Mouse (Mus musculus) mouse trophoblast stem cell (cell line): ENCODE results near the gene Olfr71.

Experiments used
- in situ Hi-C, 2 experiments: fragments of 300-500 bp; cut with MseI, MboI; formaldehyde crosslinking; loops; 2 replicates in 1 of 2; 3 replicates in 1 of 2; pipeline ENCODE4 v1.15.1; 2025

The Olfr71 gene

GRCm38 (mm10) chr4:43713652-43714219, 3.7 kb upstream of the Olfr71 start:
- in situ Hi-C loops = loop anchor here (5.0 to 10.0 kb wide), 2 partner anchors 41 to 89 kb away; no protein-coding TSS in a partner anchor

GRCm38 (mm10) chr4:43711821-43712220, 1.8 kb upstream of the Olfr71 start:
- in situ Hi-C loops = loop anchor here (5.0 to 10.0 kb wide), 2 partner anchors 40 to 87 kb away; no protein-coding TSS in a partner anchor

- in situ Hi-C loops = no loop called here
Measured at GRCm38 (mm10) chr4:43705991-43706390, 4.1 kb downstream of the Olfr71 start.

GRCm38 (mm10) chr4:43703851-43704250, 6.2 kb downstream of the Olfr71 start:
- in situ Hi-C loops = no loop called here

GRCm38 (mm10) chr4:43703439-43703838, 6.6 kb downstream of the Olfr71 start:
- in situ Hi-C loops = no loop called here

- in situ Hi-C loops = no loop called here
Measured at GRCm38 (mm10) chr4:43700707-43701106, 9.3 kb downstream of the Olfr71 start, which contains the start of gene Olfr70. Gene Olfr70, minus strand, starts transcription at chr4:43700807.

GRCm38 (mm10) chr4:43696561-43696960, 13.5 kb downstream of the Olfr71 start:
- in situ Hi-C loops = no loop called here

- in situ Hi-C loops = no loop called here
Measured at GRCm38 (mm10) chr4:43695249-43695671, 14.8 kb downstream of the Olfr71 start.

GRCm38 (mm10) chr4:43694439-43695248, 15.4 kb downstream of the Olfr71 start:
- in situ Hi-C loops = no loop called here

GRCm38 (mm10) chr4:43693806-43694241, 16.2 kb downstream of the Olfr71 start:
- in situ Hi-C loops = no loop called here

GRCm38 (mm10) chr4:43691026-43691425, 19.0 kb downstream of the Olfr71 start:
- in situ Hi-C loops = no loop called here

GRCm38 (mm10) chr4:43690021-43690420, 20.0 kb downstream of the Olfr71 start:
- in situ Hi-C loops = no loop called here

GRCm38 (mm10) chr4:43679416-43680043, 30.5 kb downstream of the Olfr71 start:
- in situ Hi-C loops = no loop called here

GRCm38 (mm10) chr4:43678541-43678940, 31.5 kb downstream of the Olfr71 start:
- in situ Hi-C loops = no loop called here

- in situ Hi-C loops = no loop called here
Measured at GRCm38 (mm10) chr4:43675608-43676007, 34.4 kb downstream of the Olfr71 start.

- in situ Hi-C loops = loop anchor here (5.0 kb wide), 1 partner anchor 37 kb away; the partner anchor contains the start of gene Olfr71 (in 2 of the 2)
Measured at GRCm38 (mm10) chr4:43674974-43675373, 35.1 kb downstream of the Olfr71 start.

GRCm38 (mm10) chr4:43673703-43674102, 36.4 kb downstream of the Olfr71 start:
- in situ Hi-C loops = loop anchor here (5.0 kb wide), 1 partner anchor 39 kb away; the partner anchor contains the start of gene Olfr71 (in 2 of the 2)

GRCm38 (mm10) chr4:43672070-43672469, 38.0 kb downstream of the Olfr71 start:
- in situ Hi-C loops = loop anchor here (5.0 kb wide), 1 partner anchor 40 kb away; the partner anchor contains the start of gene Olfr71 (in 2 of the 2)

- in situ Hi-C loops = no loop called here
Measured at GRCm38 (mm10) chr4:43669428-43669794, 40.6 kb downstream of the Olfr71 start.

- in situ Hi-C loops = no loop called here
Measured at GRCm38 (mm10) chr4:43668782-43669427, 41.1 kb downstream of the Olfr71 start, which contains the start of the genes Tmem8b and Fam221b. Gene Tmem8b, plus strand, starts transcription at chr4:43668971. Gene Fam221b, minus strand, starts transcription at chr4:43669145.

GRCm38 (mm10) chr4:43666412-43666811, 43.6 kb downstream of the Olfr71 start:
- in situ Hi-C loops = no loop called here
